Mouse (Mus musculus) myocyte (in vitro differentiated cells): ENCODE results near the gene Agl. TPM values are rescaled to one million over a fixed set of nuclear protein-coding genes. Genes with fewer than 3 reads are reported as not detected.

Experiments
- H3K27me3 ChIP-seq: one replicate; pipeline ENCODE4 v1.6.1; 2011; ENCODE audit not compliant: control insufficient read depth, insufficient read depth, insufficient read length
- H3K36me3 ChIP-seq: one replicate; pipeline ENCODE4 v1.6.1; 2011; ENCODE audit not compliant: control insufficient read depth, insufficient read depth
- H3K4me2 ChIP-seq: one replicate; pipeline ENCODE4 v1.6.1; 2011; ENCODE audit warnings: low read depth, control low read depth
- H3K4me3 ChIP-seq: one replicate; pipeline ENCODE4 v1.5.1; 2011; ENCODE audit warnings: mild to moderate bottlenecking, control low read depth, moderate library complexity
- H3K79me2 ChIP-seq: one replicate; pipeline ENCODE4 v1.6.1; 2011; ENCODE audit not compliant: control insufficient read depth, insufficient read depth
- H3ac ChIP-seq: one replicate; pipeline ENCODE4 v1.6.1; 2011; ENCODE audit not compliant: control insufficient read depth, insufficient read length
- CEBPB ChIP-seq: IDR thresholded peaks from 2 replicates; pipeline ENCODE4 v1.6.1; 2011; ENCODE audit warnings: mild to moderate bottlenecking, moderate library complexity; ENCODE audit not compliant: poor library complexity, insufficient read depth, severe bottlenecking
- E2F4 ChIP-seq: IDR thresholded peaks from one replicate; pipeline ENCODE4 v1.6.1; 2011; ENCODE audit warnings: mild to moderate bottlenecking, control low read depth, moderate library complexity; ENCODE audit not compliant: insufficient read depth
- MAX ChIP-seq: IDR thresholded peaks from one replicate; pipeline ENCODE4 v1.6.1; 2011; ENCODE audit warnings: low read depth, mild to moderate bottlenecking, control low read depth
- MYOD1 ChIP-seq, 3 experiments: IDR thresholded peaks; one replicate each; pipeline ENCODE4 v1.6.1; 2011; ENCODE audit warnings: control low read depth in 2 of 3, low read depth in 2 of 3, mild to moderate bottlenecking in 2 of 3, moderate library complexity in 1 of 3; ENCODE audit not compliant: insufficient read length in 2 of 3, control insufficient read depth in 1 of 3
- MYOG ChIP-seq, 3 experiments: IDR thresholded peaks; one replicate each; pipeline ENCODE4 v1.6.1; 2011; ENCODE audit warnings: control low read depth in 2 of 3, low read depth in 2 of 3, mild to moderate bottlenecking in 2 of 3; ENCODE audit not compliant: insufficient read length in 2 of 3, control insufficient read depth in 1 of 3, insufficient read depth in 1 of 3
- POLR2A ChIP-seq: IDR thresholded peaks from one replicate; pipeline ENCODE4 v1.6.1; 2011; ENCODE audit warnings: low read depth, mild to moderate bottlenecking, control low read depth, moderate library complexity; ENCODE audit not compliant: insufficient read length
- POLR2AphosphoS2 ChIP-seq: IDR thresholded peaks from one replicate; pipeline ENCODE4 v1.6.1; 2011; ENCODE audit warnings: low read depth, control low read depth; ENCODE audit not compliant: insufficient read length
- REST ChIP-seq: IDR thresholded peaks from one replicate; pipeline ENCODE4 v1.6.1; 2011; ENCODE audit warnings: mild to moderate bottlenecking, control low read depth, moderate library complexity; ENCODE audit not compliant: insufficient read depth, insufficient read length
- SRF ChIP-seq: IDR thresholded peaks from one replicate; pipeline ENCODE4 v1.6.1; 2011; ENCODE audit warnings: low read depth; ENCODE audit not compliant: control insufficient read depth, insufficient read length
- TCF12 ChIP-seq: IDR thresholded peaks from one replicate; pipeline ENCODE4 v1.6.1; 2011; ENCODE audit warnings: mild to moderate bottlenecking, control low read depth; ENCODE audit not compliant: poor library complexity, insufficient read depth, severe bottlenecking
- TCF3 ChIP-seq: IDR thresholded peaks from one replicate; pipeline ENCODE4 v1.6.1; 2011; ENCODE audit warnings: low read depth, control low read depth; ENCODE audit not compliant: insufficient read length
- USF1 ChIP-seq: IDR thresholded peaks from one replicate; pipeline ENCODE4 v1.6.1; 2011; ENCODE audit warnings: low read depth, mild to moderate bottlenecking, control low read depth, moderate library complexity
- polyA plus RNA-seq: library from polyadenylated mRNA; unstranded; fragments of >200 nt; fragmentation: generic; extraction: Trizol; gene quantifications from one replicate; pipeline ENCODE4 v1.2.1, GENCODE M21; 2012; ENCODE audit warnings: missing spikeins

The Agl gene
- polyA plus RNA-seq, 1 experiment: 35.8 TPM

DNA sequence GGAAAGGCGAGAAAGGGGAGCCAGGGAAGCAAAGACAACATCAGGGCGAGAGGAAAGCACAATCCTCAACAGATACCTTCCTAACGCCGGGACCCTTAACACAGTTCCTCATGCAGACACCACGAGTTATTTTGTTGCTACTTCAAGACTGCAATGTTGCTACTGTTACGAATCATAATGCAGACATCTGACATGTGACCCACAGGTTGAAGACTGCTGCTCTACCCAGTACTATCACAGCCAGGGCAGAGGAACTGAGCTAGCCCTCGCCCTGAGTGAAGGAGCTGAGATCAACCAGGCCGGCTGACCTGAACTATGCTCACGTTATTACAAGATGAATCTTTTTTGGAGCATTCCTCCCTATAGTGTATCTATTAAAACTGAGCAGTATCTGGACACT lies 67.0 kb downstream of the Agl start:
- no peaks in the 10 kb centered on the region for H3K27me3 ChIP-seq
- H3K4me2 ChIP-seq: no peak overlapping the region
- H3K4me3 ChIP-seq: no peak overlapping the region
- H3ac ChIP-seq: no peak overlapping the region
- H3K36me3 ChIP-seq: peaks cover 9% of the 10 kb centered on the region
- no peaks in the 10 kb centered on the region for H3K79me2 ChIP-seq
- TF ChIP-seq TCF12 (no peak), POLR2AphosphoS2 (peak; percentile 63), E2F4 (no peak), POLR2A (no peak), MYOD1 (IDR thresholded peaks at IDR 0.05; ENCODE audit: control insufficient read depth in 1 of 3, insufficient read length in 2 of 3, low read depth in 2 of 3) (no peak), TCF3 (no peak), USF1 (no peak), MAX (no peak), CEBPB (no peak)

DNA sequence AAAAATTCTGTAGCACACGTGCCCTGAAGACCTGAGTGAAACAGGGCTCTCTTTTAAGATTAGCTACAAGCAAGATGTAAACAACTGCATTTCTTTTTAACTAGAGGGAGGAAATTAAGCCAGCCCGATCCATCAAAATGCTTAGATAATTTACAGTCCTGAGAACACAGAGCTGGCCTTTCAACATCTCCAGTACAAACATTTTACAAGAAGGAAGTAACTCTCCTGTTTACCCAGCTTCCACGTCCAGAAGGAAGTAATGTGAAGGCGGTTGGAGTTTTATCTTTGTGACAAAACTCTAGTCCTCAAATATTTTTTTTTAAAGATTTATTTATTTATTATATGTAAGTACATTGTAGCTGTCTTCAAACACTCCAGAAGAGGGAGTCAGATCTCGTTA lies 67.9 kb downstream of the Agl start:
- H3K27me3 ChIP-seq: no peaks in the 10 kb centered on the region
- H3ac ChIP-seq: no peak overlapping the region
- no peak for TF ChIP-seq SRF
- no peak overlapping the region for H3K4me3 ChIP-seq
- H3K79me2 ChIP-seq: no peaks in the 10 kb centered on the region
- H3K4me2 ChIP-seq: no peak overlapping the region
- H3K36me3 ChIP-seq: peaks cover 9% of the 10 kb centered on the region

DNA sequence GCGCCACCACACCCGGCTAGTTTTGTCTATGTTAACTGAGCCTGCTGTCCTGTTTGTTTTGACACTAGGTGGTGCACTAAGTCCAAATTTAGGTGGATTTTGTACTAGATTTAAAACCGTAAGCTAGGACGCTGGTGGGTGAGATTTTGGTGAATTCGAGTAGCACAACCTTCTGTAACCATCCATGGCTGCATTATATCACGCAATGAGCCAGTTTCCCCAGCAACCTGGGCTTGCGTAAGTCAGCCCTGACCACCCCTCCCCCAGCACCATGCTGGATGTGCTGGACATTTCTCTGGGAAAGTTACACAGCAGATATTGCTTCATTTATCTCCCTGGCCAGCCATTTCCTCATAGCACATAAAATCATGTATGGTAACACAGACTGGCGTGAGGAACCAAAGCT lies 70.6 kb downstream of the Agl start:
- H3K4me2 ChIP-seq: no peak overlapping the region
- H3ac ChIP-seq: no peak overlapping the region
- no peaks in the 10 kb centered on the region for H3K79me2 ChIP-seq
- no peaks in the 10 kb centered on the region for H3K27me3 ChIP-seq
- H3K4me3 ChIP-seq: no peak overlapping the region
- H3K36me3 ChIP-seq: no peaks in the 10 kb centered on the region
- TF ChIP-seq USF1 (no peak), MYOG (IDR thresholded peaks at IDR 0.05; ENCODE audit: control insufficient read depth in 1 of 3, insufficient read depth in 1 of 3, insufficient read length in 2 of 3, low read depth in 2 of 3) (no peak), E2F4 (no peak), POLR2A (no peak), TCF12 (no peak), TCF3 (no peak), MAX (no peak), SRF (no peak), REST (no peak), POLR2AphosphoS2 (no peak), MYOD1 (IDR thresholded peaks at IDR 0.05; ENCODE audit: control insufficient read depth in 1 of 3, insufficient read length in 2 of 3, low read depth in 2 of 3) (no peak), CEBPB (no peak)

DNA sequence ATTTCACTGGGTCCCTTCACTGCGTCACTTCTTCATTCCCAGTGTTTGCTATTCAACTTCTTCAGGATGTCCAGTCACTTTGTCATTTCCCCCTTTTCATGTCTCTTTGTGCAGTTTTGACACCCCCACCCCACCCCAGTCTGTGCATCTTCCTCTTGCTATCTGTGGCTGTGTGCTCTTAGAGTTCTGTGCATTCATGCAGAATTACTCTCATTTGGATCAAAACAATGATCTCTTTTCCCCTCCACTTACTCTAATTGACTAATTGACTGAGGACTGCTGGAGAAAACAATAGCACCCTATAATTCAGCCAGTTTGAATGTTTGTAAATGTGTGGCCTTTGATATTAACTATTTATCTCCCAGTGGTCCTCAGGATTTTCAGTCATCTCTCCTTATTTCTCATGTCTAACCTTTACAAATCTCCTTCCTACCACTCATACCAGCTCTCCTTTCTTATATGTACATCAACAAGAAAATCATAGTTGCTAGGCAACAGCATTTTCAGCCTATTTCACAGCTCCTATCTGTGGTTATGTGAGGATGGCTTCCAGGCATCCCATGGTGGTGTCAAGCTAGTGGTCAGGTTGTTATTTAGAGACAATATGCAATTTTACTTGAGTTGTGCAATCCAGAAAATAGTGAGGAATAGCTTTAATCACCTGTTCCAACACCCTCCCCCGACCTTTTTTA lies 78.3 kb downstream of the Agl start:
- Histone ChIP-seq H3K79me2 (no peaks in the 10 kb centered on the region), H3ac (no peak overlapping the region), H3K36me3 (no peaks in the 10 kb centered on the region), H3K4me3 (no peak overlapping the region), H3K4me2 (no peak overlapping the region), H3K27me3 (no peaks in the 10 kb centered on the region)
- TF ChIP-seq CEBPB: no peak
- TF ChIP-seq USF1: no peak
- TF ChIP-seq E2F4: no peak
- TF ChIP-seq TCF3: no peak
- no peak for TF ChIP-seq POLR2AphosphoS2
- no peak for TF ChIP-seq MYOD1 (IDR thresholded peaks at IDR 0.05; ENCODE audit: control insufficient read depth in 1 of 3, insufficient read length in 2 of 3, low read depth in 2 of 3)
- no peak for TF ChIP-seq REST
- no peak for TF ChIP-seq MAX
- no peak for TF ChIP-seq POLR2A
- TF ChIP-seq SRF: no peak
- no peak for TF ChIP-seq TCF12
- no peak for TF ChIP-seq MYOG (IDR thresholded peaks at IDR 0.05; ENCODE audit: control insufficient read depth in 1 of 3, insufficient read depth in 1 of 3, insufficient read length in 2 of 3, low read depth in 2 of 3)

DNA sequence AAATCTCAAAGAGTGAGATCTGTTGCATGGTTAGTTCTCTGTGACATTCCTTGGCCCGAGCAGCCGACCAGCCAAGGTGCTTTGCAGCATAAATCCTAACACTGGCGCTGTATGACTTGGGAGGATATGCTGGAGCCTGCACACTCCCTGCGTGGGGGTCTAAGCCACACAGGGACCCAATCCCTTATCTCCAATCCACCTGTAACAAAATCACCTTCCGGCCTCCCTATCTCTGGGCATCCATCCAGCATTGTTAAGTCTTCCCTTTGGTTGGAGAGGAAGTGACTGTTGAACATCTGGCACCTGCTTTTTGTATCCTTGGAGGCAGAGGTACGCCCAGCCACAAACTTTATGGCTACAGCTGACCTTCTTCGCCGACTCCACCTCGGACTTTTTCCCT lies 81.2 kb downstream of the Agl start:
- no peaks in the 10 kb centered on the region for H3K27me3 ChIP-seq
- H3K4me2 ChIP-seq: no peak overlapping the region
- no peak overlapping the region for H3ac ChIP-seq
- H3K79me2 ChIP-seq: no peaks in the 10 kb centered on the region
- no peak overlapping the region for H3K4me3 ChIP-seq
- TF ChIP-seq POLR2A: no peak
- no peak for TF ChIP-seq USF1
- no peak for TF ChIP-seq SRF
- TF ChIP-seq MAX: no peak
- TF ChIP-seq CEBPB: no peak
- no peak for TF ChIP-seq MYOG (IDR thresholded peaks at IDR 0.05; ENCODE audit: control insufficient read depth in 1 of 3, insufficient read depth in 1 of 3, insufficient read length in 2 of 3, low read depth in 2 of 3)
- no peak for TF ChIP-seq TCF3
- no peak for TF ChIP-seq POLR2AphosphoS2
- TF ChIP-seq REST: no peak
- no peak for TF ChIP-seq E2F4
- H3K36me3 ChIP-seq: no peaks in the 10 kb centered on the region
